Mouse (Mus musculus) embryonic facial prominence, embryonic 10.5 days (tissue): ENCODE data around the gene Col13a1. TPM values are rescaled to one million over a fixed set of nuclear protein-coding genes. Genes with fewer than 3 reads are reported as not detected.

ENCODE experiments used
- DNase-seq: peaks from one replicate; pipeline ENCODE4 v3.0.0-alpha.2; 2017; ENCODE audit warnings: low spot score
- H3K27ac ChIP-seq: fragments of 300-500 bp; sonication (generic); replicated peaks from 2 replicates; pipeline ENCODE4 v1.5.1; 2016; ENCODE audit warnings: mild to moderate bottlenecking
- H3K27me3 ChIP-seq: fragments of 300-500 bp; sonication (generic); replicated peaks from 2 replicates; pipeline ENCODE4 v1.6.1; 2016; ENCODE audit warnings: low read depth, mild to moderate bottlenecking; ENCODE audit not compliant: poor library complexity, severe bottlenecking
- H3K36me3 ChIP-seq: fragments of 300-500 bp; sonication (generic); replicated peaks from 2 replicates; pipeline ENCODE4 v1.6.1; 2016; ENCODE audit warnings: mild to moderate bottlenecking, moderate library complexity
- H3K4me1 ChIP-seq: fragments of 300-500 bp; sonication (generic); 2 replicates; pipeline ENCODE4 v1.6.1; 2016
- H3K4me3 ChIP-seq: fragments of 300-500 bp; sonication (generic); 2 replicates; pipeline ENCODE4 v1.5.1; 2016; ENCODE audit warnings: mild to moderate bottlenecking, moderate library complexity
- H3K9me3 ChIP-seq: fragments of 300-500 bp; sonication (generic); 2 replicates; pipeline ENCODE4 v1.6.1; 2016; ENCODE audit warnings: mild to moderate bottlenecking
- WGBS: fragments of 180-500 bp; shearing (Covaris S2); methylation state at CpG from one replicate; pipeline ENCODE4 v1.1.7; 2016; 5-methylcytosine and 5-hydroxymethylcytosine counted together
- polyA plus RNA-seq: library from polyadenylated mRNA; unstranded; fragments of >200 nt; fragmentation: Nextera tagmentation; extraction: Ambion mirVana; gene quantifications from 2 replicates; pipeline ENCODE4 v1.2.1, GENCODE M21; 2016

The Col13a1 gene
- polyA plus RNA-seq, 1 experiment from 2014 or later = 6.1 TPM

- WGBS = 81% methylated on average over 1 of the region's 1 CpGs
- Histone ChIP-seq H3K4me1 (no peaks in the 10 kb centered on the region), H3K27me3 (no peaks in the 10 kb centered on the region), H3K27ac (no peak overlapping the region), H3K9me3 (0 out of 2 replicates have a peak, but pooled peaks cover 3% of the 10 kb centered on the region), H3K4me3 (no peak overlapping the region), H3K36me3 (no peaks in the 10 kb centered on the region)
- DNase-seq = no peak
Measured at GRCm38 (mm10) chr10:61999766-62000165, 20.9 kb upstream of the Col13a1 start.

- no peak for DNase-seq
- Histone ChIP-seq H3K27ac (no peak overlapping the region), H3K9me3 (no peaks in the 10 kb centered on the region), H3K36me3 (no peaks in the 10 kb centered on the region), H3K4me1 (no peaks in the 10 kb centered on the region), H3K4me3 (no peak overlapping the region), H3K27me3 (peaks cover 3% of the 10 kb centered on the region; the same call in 1 of the 2 replicates)
- 30% methylated on average over 11 of the region's 11 CpGs for WGBS
Measured at GRCm38 (mm10) chr10:61991481-61992424, 12.8 kb upstream of the Col13a1 start.

- peak; percentile 92 for DNase-seq
- H3K4me3 ChIP-seq = no peak overlapping the region
- 3% methylated on average over 7 of the region's 7 CpGs for WGBS
- H3K27ac ChIP-seq = no peak overlapping the region
- H3K36me3 ChIP-seq = no peaks in the 10 kb centered on the region
- peaks cover 68% of the 10 kb centered on the region for H3K27me3 ChIP-seq
- peaks cover 3% of the 10 kb centered on the region; the same call in 1 of the 2 replicates for H3K9me3 ChIP-seq
- peaks cover 50% of the 10 kb centered on the region for H3K4me1 ChIP-seq
Measured at GRCm38 (mm10) chr10:61980424-61980823, 1.5 kb upstream of the Col13a1 start.

GRCm38 (mm10) chr10:61978112-61978865, 619 bp downstream of the Col13a1 start:
- H3K27me3 ChIP-seq = peaks cover 88% of the 10 kb centered on the region
- peaks cover 55% of the 10 kb centered on the region for H3K4me1 ChIP-seq
- WGBS = under 1% methylated on average over 65 of the region's 65 CpGs
- H3K9me3 ChIP-seq = no peaks in the 10 kb centered on the region; the same call in 1 of the 2 replicates
- no peaks in the 10 kb centered on the region for H3K36me3 ChIP-seq
- peak overlapping the region; percentile 71 for H3K4me3 ChIP-seq
- DNase-seq = peak; percentile 80
- peak overlapping the region; percentile 74 for H3K27ac ChIP-seq

- WGBS = 5% methylated on average over 18 of the region's 18 CpGs
- Histone ChIP-seq H3K27me3 (peaks cover 91% of the 10 kb centered on the region), H3K36me3 (no peaks in the 10 kb centered on the region), H3K9me3 (no peaks in the 10 kb centered on the region; the same call in 1 of the 2 replicates), H3K27ac (peak overlapping the region; percentile 74), H3K4me3 (peak overlapping the region; percentile 71), H3K4me1 (peaks cover 55% of the 10 kb centered on the region)
- DNase-seq = no peak
Measured at GRCm38 (mm10) chr10:61977392-61978096, 1.4 kb downstream of the Col13a1 start.

- Histone ChIP-seq H3K27ac (no peak overlapping the region), H3K4me3 (peak overlapping the region; percentile 71), H3K9me3 (no peaks in the 10 kb centered on the region; the same call in 1 of the 2 replicates), H3K27me3 (peaks cover 90% of the 10 kb centered on the region), H3K36me3 (no peaks in the 10 kb centered on the region), H3K4me1 (peaks cover 60% of the 10 kb centered on the region)
- WGBS = 6% methylated on average over 6 of the region's 6 CpGs
- peak; percentile 52 for DNase-seq
Measured at GRCm38 (mm10) chr10:61976987-61977386, 1.9 kb downstream of the Col13a1 start.

GRCm38 (mm10) chr10:61974581-61974980, 4.3 kb downstream of the Col13a1 start:
- H3K36me3 ChIP-seq = no peaks in the 10 kb centered on the region
- no peaks in the 10 kb centered on the region; the same call in 1 of the 2 replicates for H3K9me3 ChIP-seq
- WGBS = 78% methylated on average over 2 of the region's 2 CpGs
- H3K4me3 ChIP-seq = no peak overlapping the region
- H3K27ac ChIP-seq = no peak overlapping the region
- no peak for DNase-seq
- peaks cover 63% of the 10 kb centered on the region for H3K4me1 ChIP-seq
- H3K27me3 ChIP-seq = peaks cover 83% of the 10 kb centered on the region

GRCm38 (mm10) chr10:61972041-61972440, 6.9 kb downstream of the Col13a1 start:
- Histone ChIP-seq H3K27me3 (peaks cover 58% of the 10 kb centered on the region), H3K4me3 (no peak overlapping the region), H3K36me3 (no peaks in the 10 kb centered on the region), H3K4me1 (peaks cover 48% of the 10 kb centered on the region), H3K9me3 (no peaks in the 10 kb centered on the region; the same call in 1 of the 2 replicates), H3K27ac (no peak overlapping the region; the same call in 1 of the 2 replicates)
- DNase-seq = no peak
- WGBS = 13% methylated on average over 4 of the region's 4 CpGs

- Histone ChIP-seq H3K9me3 (no peaks in the 10 kb centered on the region), H3K27ac (no peak overlapping the region), H3K36me3 (no peaks in the 10 kb centered on the region), H3K4me1 (peaks cover 41% of the 10 kb centered on the region), H3K4me3 (no peak overlapping the region), H3K27me3 (peaks cover 19% of the 10 kb centered on the region)
- no peak for DNase-seq
- WGBS = 81% methylated on average over 7 of the region's 7 CpGs
Measured at GRCm38 (mm10) chr10:61968003-61968553, 10.8 kb downstream of the Col13a1 start.

- Histone ChIP-seq H3K36me3 (no peaks in the 10 kb centered on the region), H3K4me1 (peaks cover 38% of the 10 kb centered on the region), H3K27me3 (peaks cover 16% of the 10 kb centered on the region), H3K27ac (peak overlapping the region; percentile 19; the same call in 1 of the 2 replicates), H3K4me3 (no peak overlapping the region), H3K9me3 (no peaks in the 10 kb centered on the region)
- DNase-seq = no peak
- WGBS = 58% methylated on average over 3 of the region's 3 CpGs
Measured at GRCm38 (mm10) chr10:61967207-61967606, 11.7 kb downstream of the Col13a1 start.

- Histone ChIP-seq H3K27ac (peak overlapping the region; percentile 10; the same call in 1 of the 2 replicates), H3K9me3 (no peaks in the 10 kb centered on the region), H3K27me3 (no peaks in the 10 kb centered on the region), H3K4me3 (no peak overlapping the region), H3K36me3 (no peaks in the 10 kb centered on the region), H3K4me1 (peaks cover 22% of the 10 kb centered on the region)
- WGBS = 28% methylated on average over 7 of the region's 7 CpGs
- DNase-seq = no peak
Measured at GRCm38 (mm10) chr10:61965386-61965841, 13.5 kb downstream of the Col13a1 start.
